Mouse (Mus musculus): Measurements from ENCODE around the gene Lipo3.
"Not testable (repeated sequence)": the region's sequence is repeated elsewhere in the genome, so short reads cannot be mapped to it uniquely, and the experiment has no call there.

GRCm38 (mm10) chr19:33589626-33590302 is 172.0 kb downstream of the Lipo3 start:
- TF ChIP-seq CTCF, EP300 (IDR thresholded peaks at IDR 0.05; ENCODE audit: low read depth): not testable (repeated sequence)
